Mouse (Mus musculus) monocyte, adult 59 days (primary cell): ENCODE data around the gene Mrpl47. TPM values are rescaled to one million over a fixed set of nuclear protein-coding genes. Genes with fewer than 3 reads are reported as not detected.

Source experiments
- total RNA-seq, 2 experiments: library from RNA; stranded (reverse); gene quantifications; one replicate each; pipeline ENCODE4 v1.2.4; 2023

Gene Mrpl47
- 1 to 10 TPM; 5.8 to 9.0 TPM for total RNA-seq

DNA sequence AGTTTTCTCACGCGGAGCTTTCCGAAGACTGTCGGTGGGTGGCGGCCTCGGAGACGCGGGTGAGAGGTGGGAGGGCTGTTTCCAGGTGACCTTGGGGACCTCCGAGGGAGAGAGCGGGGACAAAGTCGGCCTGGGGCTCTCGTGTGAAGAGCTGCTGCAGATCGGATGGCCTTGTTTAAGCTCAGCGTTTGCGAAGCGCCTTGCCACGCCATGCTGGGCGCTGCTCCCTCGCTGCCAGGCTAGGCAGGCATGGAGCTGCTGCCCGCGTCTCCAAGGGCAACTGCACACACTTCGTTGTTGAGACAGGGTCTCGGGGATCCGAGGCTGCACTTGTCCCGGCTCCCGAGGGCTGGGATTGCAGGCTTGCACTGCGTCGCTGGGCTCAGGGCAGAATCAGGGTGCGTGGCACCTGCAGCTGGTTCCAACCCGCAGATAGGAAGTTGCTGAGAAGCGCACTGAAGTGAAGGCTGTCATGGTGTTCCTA, at the start of gene Mrpl47:
Gene Mrpl47 (minus strand): TSS at position 434 of the 484 bp plus-strand sequence.

DNA sequence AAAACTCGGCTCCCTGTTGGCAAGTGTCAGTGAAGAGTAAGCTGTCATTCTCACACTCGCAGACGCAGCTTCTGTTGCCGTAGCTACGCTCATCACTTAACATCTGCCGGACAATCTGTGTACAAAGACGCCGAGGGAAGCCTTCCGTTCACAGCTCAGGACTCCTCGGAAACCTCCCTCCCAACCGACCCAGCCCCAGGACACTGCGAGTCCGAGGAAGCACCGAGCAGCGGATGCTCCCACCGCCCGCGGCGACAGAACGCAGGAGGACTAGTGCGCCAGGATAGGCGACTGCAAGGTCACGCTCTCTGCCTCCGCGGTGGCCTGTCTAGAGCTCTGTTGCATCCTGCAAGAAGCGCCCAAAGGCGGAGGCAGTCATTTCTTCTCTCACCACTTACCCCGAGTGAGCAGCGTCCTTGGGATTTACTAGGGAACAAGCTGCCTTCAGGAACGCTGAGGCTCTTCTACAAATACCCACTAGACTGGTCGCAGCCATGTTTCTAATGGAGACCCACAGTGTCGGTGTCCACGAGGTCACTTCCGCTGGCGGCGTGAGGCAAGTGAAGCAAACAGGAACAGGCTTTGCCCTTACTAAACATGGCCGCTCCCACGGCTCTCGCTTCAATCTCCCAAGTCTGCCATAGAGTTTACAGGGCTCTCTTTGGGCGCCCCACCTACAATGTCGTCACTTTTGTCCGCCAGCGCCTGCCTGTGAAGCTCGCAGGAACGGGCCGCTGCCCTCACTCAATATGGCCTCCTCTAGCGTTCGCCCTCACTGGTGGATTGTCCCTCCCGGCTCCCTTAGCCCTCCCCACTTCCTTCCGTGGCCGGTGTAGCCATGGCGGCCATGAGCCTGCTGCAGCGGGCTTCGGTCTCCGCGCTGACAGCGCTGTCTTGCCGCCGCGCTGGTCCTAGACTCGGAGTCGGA, 897 bp downstream of the Mrpl47 start, which contains the start of gene Ndufb5:
Gene Ndufb5 (plus strand): TSS at position 747 of the 928 bp plus-strand sequence.

DNA sequence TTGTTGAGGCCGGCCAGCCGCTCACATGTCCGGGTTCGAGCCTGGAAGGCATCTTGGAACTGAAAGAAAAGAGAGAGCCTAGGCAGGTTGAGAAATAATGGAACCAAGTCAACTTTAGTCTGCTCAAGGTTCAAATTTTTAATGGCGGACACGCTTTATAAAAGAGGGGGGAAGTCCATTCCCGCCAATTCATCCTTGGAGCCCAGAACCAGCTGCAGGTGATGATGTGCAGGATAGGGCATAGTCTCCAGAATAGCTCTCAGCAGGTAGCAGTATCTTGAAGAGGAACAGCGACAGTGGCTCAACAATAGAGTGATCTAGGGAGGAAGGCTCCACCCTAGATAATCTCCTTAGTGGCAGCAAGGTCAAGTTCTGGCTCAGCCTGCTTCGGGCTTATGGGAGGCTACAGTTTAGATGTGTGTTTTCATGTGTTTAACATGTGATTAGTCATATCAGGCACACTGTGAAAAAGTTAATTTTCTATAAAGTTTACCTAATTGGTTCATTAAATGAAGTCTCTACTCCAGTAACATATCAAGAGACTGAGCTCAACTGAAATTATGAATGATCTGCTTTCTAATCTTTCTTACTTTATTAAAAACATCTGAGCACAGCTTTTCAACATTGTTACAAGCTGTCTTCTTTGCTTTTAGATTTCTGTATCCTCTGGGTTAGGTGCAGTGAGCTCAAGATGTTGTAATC, 31.6 kb downstream of the Mrpl47 start, which contains the start of gene Actl6a:
Gene Actl6a (plus strand): TSS at position 652 of the 702 bp plus-strand sequence.

Other genes with a start within 250 kb of the Mrpl47 start
- gene Kcnmb3, start 245.4 kb downstream of the Mrpl47 start, total RNA-seq: under 1 TPM in 1 of 2 experiments, not detected in 1; 0.82 TPM
- gene Zfp639, start 227.3 kb downstream of the Mrpl47 start, total RNA-seq: 10 to 100 TPM; 23.0 to 26.0 TPM
- gene Mfn1, start 208.1 kb downstream of the Mrpl47 start, total RNA-seq: 10 to 100 TPM; 32.2 to 40.7 TPM
- 10 to 100 TPM; 37.3 to 42.2 TPM for gene Gnb4, start 121.0 kb downstream of the Mrpl47 start, total RNA-seq
- gene Actl6a, start 31.3 kb downstream of the Mrpl47 start, total RNA-seq: 10 to 100 TPM; 37.3 to 38.4 TPM
- gene Ndufb5, start 615 bp downstream of the Mrpl47 start, total RNA-seq: 10 to 100 TPM; 67.3 to 81.5 TPM
- not detected for gene Usp13, start 79.9 kb upstream of the Mrpl47 start, total RNA-seq